Mouse (Mus musculus) heart, adult 2 months (tissue): Measurements from ENCODE around the gene Mycbpap. TPM values are rescaled to one million over a fixed set of nuclear protein-coding genes. Genes with fewer than 3 reads are reported as not detected.

ENCODE experiments used
- DNase-seq, 2 experiments: peaks; one replicate each; pipeline ENCODE4 v3.0.0; 2021
- H3K27ac ChIP-seq: fragments of 200-600 bp; 2 replicates; pipeline ENCODE4 v1.8.1; 2022
- H3K27me3 ChIP-seq: fragments of 200-500 bp; 2 replicates; pipeline ENCODE4 v1.6.1; 2012; ENCODE audit warnings: mild to moderate bottlenecking, low read length, inconsistent platforms, mixed read lengths; ENCODE audit not compliant: control insufficient read depth, insufficient read depth
- H3K36me3 ChIP-seq: fragments of 200-500 bp; 2 replicates; pipeline ENCODE4 v1.6.1; 2012; ENCODE audit warnings: low read length, inconsistent platforms; ENCODE audit not compliant: control insufficient read depth, insufficient read depth
- H3K4me1 ChIP-seq: fragments of 200-500 bp; 2 replicates; pipeline ENCODE4 v1.6.1; 2011; ENCODE audit warnings: low read length; ENCODE audit not compliant: control insufficient read depth, insufficient read depth
- H3K4me3 ChIP-seq: fragments of 200-600 bp; 2 replicates; pipeline ENCODE4 v1.8.1; 2022
- H3K79me2 ChIP-seq: fragments of 200-500 bp; replicated peaks from 2 replicates; pipeline ENCODE4 v1.6.1; 2012; ENCODE audit warnings: mild to moderate bottlenecking, inconsistent platforms, low read length, moderate library complexity, mixed read lengths; ENCODE audit not compliant: control insufficient read depth, insufficient read depth
- H3K9ac ChIP-seq: fragments of 200-500 bp; 2 replicates; pipeline ENCODE4 v1.6.1; 2012; ENCODE audit warnings: low read depth, mild to moderate bottlenecking, control low read depth, inconsistent platforms, low read length, mixed read lengths
- CTCF ChIP-seq: fragments of 200-600 bp; IDR thresholded peaks from 2 replicates; pipeline ENCODE4 v1.8.1; 2022; ENCODE audit warnings: antibody characterized with exemption, mild to moderate bottlenecking, moderate library complexity
- EP300 ChIP-seq: fragments of 200-500 bp; IDR thresholded peaks from 2 replicates; pipeline ENCODE4 v1.6.1; 2011; ENCODE audit warnings: low read depth, low read length, control low read depth; ENCODE audit not compliant: insufficient read depth
- POLR2A ChIP-seq: fragments of 200-500 bp; IDR thresholded peaks from 2 replicates; pipeline ENCODE4 v1.6.1; 2011; ENCODE audit warnings: mild to moderate bottlenecking, low read depth, low read length, control low read depth; ENCODE audit not compliant: insufficient read depth
- WGBS: fragments of 180-500 bp; shearing (Covaris S2); methylation state at CpG from one replicate; pipeline ENCODE4 v1.1.7; 2018; 5-methylcytosine and 5-hydroxymethylcytosine counted together
- intact Hi-C: fragments of 180-260 bp; cut with DNase I; formaldehyde crosslinking; loops from one replicate; pipeline ENCODE4 v1.15.1; 2025
- polyA plus RNA-seq: library from polyadenylated mRNA; depleted of rRNA; stranded (reverse); fragments of >200 nt; gene quantifications from 2 replicates; pipeline ENCODE4 v1.2.3, GENCODE M21; 2012; rRNA removed
- total RNA-seq, 2 experiments: library from RNA; stranded (reverse); gene quantifications; 2 replicates each; pipeline ENCODE4 v1.2.3; 2021

The Mycbpap gene
- total and polyA plus RNA-seq, 3 experiments: 0.72 to 1.1 (median 0.89) TPM

- H3K27me3 ChIP-seq: no peaks in the 10 kb centered on the region
- H3K4me1 ChIP-seq: peaks cover 5% of the 10 kb centered on the region
- no peak for DNase-seq
- no peak overlapping the region for H3K9ac ChIP-seq
- no peak overlapping the region for H3K27ac ChIP-seq
- no peak overlapping the region for H3K4me3 ChIP-seq
- no peaks in the 10 kb centered on the region for H3K36me3 ChIP-seq
- TF ChIP-seq POLR2A (no peak), EP300 (no peak), CTCF (no peak)
- H3K79me2 ChIP-seq: no peaks in the 10 kb centered on the region
- intact Hi-C loops: no loop called here
- WGBS: 73% methylated on average over 2 of the region's 2 CpGs
These were observed 57.4 kb downstream of the Mycbpap start for GRCm38 (mm10) chr11:94464170-94464569.

DNA sequence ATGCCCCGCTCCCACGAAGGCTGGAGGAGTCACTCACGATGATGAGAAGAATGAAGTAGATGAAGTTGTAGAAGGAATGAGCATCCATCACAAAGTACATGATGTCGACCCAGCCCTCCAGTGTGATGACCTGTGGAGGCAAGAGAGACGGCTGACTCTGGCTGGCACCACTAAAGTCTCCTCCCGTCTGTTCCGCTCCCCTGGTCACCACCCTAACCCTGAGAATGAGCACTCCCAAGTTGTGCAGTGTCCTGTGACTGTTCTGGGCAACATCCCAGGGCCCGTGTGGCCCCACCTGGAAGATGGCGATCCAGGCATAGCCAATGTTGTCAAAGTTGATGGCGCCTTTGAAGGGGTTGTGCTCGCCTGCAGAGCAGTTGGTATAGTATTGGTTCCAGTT, 59.7 kb downstream of the Mycbpap start:
- H3K4me1 ChIP-seq: no peaks in the 10 kb centered on the region
- H3K79me2 ChIP-seq: no peaks in the 10 kb centered on the region
- intact Hi-C loops: no loop called here
- no peak overlapping the region for H3K27ac ChIP-seq
- H3K4me3 ChIP-seq: no peak overlapping the region
- WGBS: 88% methylated on average over 11 of the region's 11 CpGs
- no peak for DNase-seq
- no peaks in the 10 kb centered on the region for H3K36me3 ChIP-seq
- H3K9ac ChIP-seq: no peak overlapping the region
- TF ChIP-seq POLR2A (no peak), EP300 (no peak), CTCF (no peak)
- H3K27me3 ChIP-seq: no peaks in the 10 kb centered on the region

DNA sequence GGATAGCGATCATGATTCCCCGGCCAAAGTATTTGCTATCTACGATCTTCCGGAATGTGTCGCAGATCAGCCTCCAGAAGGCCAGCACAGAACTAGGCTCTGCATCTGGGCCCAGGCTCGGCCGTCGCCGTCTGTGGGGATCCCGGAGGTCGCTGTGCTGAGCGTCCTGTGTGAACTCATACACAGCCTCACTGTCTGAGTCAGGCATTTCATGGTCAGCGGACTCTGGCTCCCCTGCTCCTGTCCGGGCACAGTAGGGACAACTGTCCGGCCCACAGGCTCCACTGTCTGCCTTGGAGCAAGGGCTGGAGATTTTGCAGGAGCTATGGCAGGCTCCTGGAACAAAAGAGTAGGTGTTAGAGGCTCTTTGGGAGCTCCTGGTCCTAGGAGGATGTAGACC, 64.5 kb downstream of the Mycbpap start:
- H3K79me2 ChIP-seq: no peaks in the 10 kb centered on the region
- TF ChIP-seq EP300: no peak
- no peak for TF ChIP-seq POLR2A
- TF ChIP-seq CTCF: no peak
- 84% methylated on average over 15 of the region's 15 CpGs for WGBS
- no peaks in the 10 kb centered on the region for H3K36me3 ChIP-seq
- no peaks in the 10 kb centered on the region for H3K27me3 ChIP-seq
- no peaks in the 10 kb centered on the region for H3K4me1 ChIP-seq
- no peak overlapping the region for H3K9ac ChIP-seq
- no peak overlapping the region for H3K4me3 ChIP-seq
- no peak overlapping the region for H3K27ac ChIP-seq
- no peak for DNase-seq
- intact Hi-C loops: no loop called here

- no peaks in the 10 kb centered on the region for H3K79me2 ChIP-seq
- TF ChIP-seq EP300: no peak
- no peak for TF ChIP-seq POLR2A
- no peak for TF ChIP-seq CTCF
- H3K9ac ChIP-seq: no peak overlapping the region
- H3K27me3 ChIP-seq: no peaks in the 10 kb centered on the region
- WGBS: 70% methylated on average over 3 of the region's 3 CpGs
- no peak for DNase-seq
- H3K36me3 ChIP-seq: no peaks in the 10 kb centered on the region
- H3K27ac ChIP-seq: no peak overlapping the region
- intact Hi-C loops: no loop called here
- H3K4me1 ChIP-seq: no peaks in the 10 kb centered on the region; the same call in 1 of the 2 replicates
- H3K4me3 ChIP-seq: no peak overlapping the region
These were observed 65.2 kb downstream of the Mycbpap start for GRCm38 (mm10) chr11:94456347-94456746.

- Histone ChIP-seq H3K4me3 (no peak overlapping the region), H3K36me3 (no peaks in the 10 kb centered on the region), H3K9ac (no peak overlapping the region), H3K27me3 (no peaks in the 10 kb centered on the region), H3K79me2 (no peaks in the 10 kb centered on the region), H3K4me1 (peaks cover 4% of the 10 kb centered on the region; the same call in 1 of the 2 replicates), H3K27ac (no peak overlapping the region)
- TF ChIP-seq POLR2A (no peak), EP300 (no peak), CTCF (no peak)
- WGBS: 76% methylated on average over 10 of the region's 10 CpGs
- DNase-seq: no peak
- intact Hi-C loops: no loop called here
These were observed 66.3 kb downstream of the Mycbpap start for GRCm38 (mm10) chr11:94455161-94455820.

GRCm38 (mm10) chr11:94454756-94455155, 66.8 kb downstream of the Mycbpap start:
- Histone ChIP-seq H3K4me1 (peaks cover 6% of the 10 kb centered on the region; the same call in 1 of the 2 replicates), H3K4me3 (no peak overlapping the region), H3K27me3 (no peaks in the 10 kb centered on the region), H3K27ac (no peak overlapping the region), H3K9ac (no peak overlapping the region), H3K79me2 (no peaks in the 10 kb centered on the region), H3K36me3 (no peaks in the 10 kb centered on the region)
- intact Hi-C loops: no loop called here
- TF ChIP-seq POLR2A (no peak), EP300 (no peak), CTCF (no peak)
- DNase-seq: no peak
- WGBS: 68% methylated on average over 5 of the region's 5 CpGs

Other genes with a start within 250 kb of the Mycbpap start
- gene Gm21885, start 239.9 kb downstream of the Mycbpap start, total RNA-seq: under 1 TPM; 0.30 to 0.44 TPM
- gene Gm21885, start 239.9 kb downstream of the Mycbpap start, polyA plus RNA-seq: not detected in 2 replicates
- 10 to 100 TPM; 32.1 to 36.0 TPM for gene Luc7l3, start 199.8 kb downstream of the Mycbpap start, total RNA-seq
- gene Luc7l3, start 199.8 kb downstream of the Mycbpap start, polyA plus RNA-seq: 8.1 and 17.2 TPM in 2 replicates
- gene Ankrd40, start 193.7 kb downstream of the Mycbpap start, total RNA-seq: 100 to 1,000 TPM; 254 to 285 TPM
- gene Ankrd40, start 193.7 kb downstream of the Mycbpap start, polyA plus RNA-seq: 287 and 346 TPM in 2 replicates
- 1 to 10 TPM; 1.6 to 2.3 TPM for gene Abcc3, start 128.7 kb downstream of the Mycbpap start, total RNA-seq
- gene Abcc3, start 128.7 kb downstream of the Mycbpap start, polyA plus RNA-seq: 1.8 and 2.0 TPM in 2 replicates
- gene Cacna1g, start 47.5 kb downstream of the Mycbpap start, total RNA-seq: 10 to 100 TPM; 12.2 to 12.9 TPM
- gene Cacna1g, start 47.5 kb downstream of the Mycbpap start, polyA plus RNA-seq: 63.3 and 64.4 TPM in 2 replicates
- under 1 TPM; 0.23 to 0.52 TPM for gene Spata20, start 35.6 kb downstream of the Mycbpap start, total RNA-seq
- 1.3 and 1.5 TPM in 2 replicates for gene Spata20, start 35.6 kb downstream of the Mycbpap start, polyA plus RNA-seq
- 10 to 100 TPM; 28.4 to 31.9 TPM for gene Epn3, start 21.8 kb downstream of the Mycbpap start, total RNA-seq
- gene Epn3, start 21.8 kb downstream of the Mycbpap start, polyA plus RNA-seq: 12.6 and 25.7 TPM in 2 replicates
- 10 to 100 TPM in 1 of 2 experiments, 1 to 10 TPM in 1; 9.3 to 12.6 TPM for gene Rsad1, start 27.5 kb upstream of the Mycbpap start, total RNA-seq
- gene Rsad1, start 27.5 kb upstream of the Mycbpap start, polyA plus RNA-seq: 13.7 and 14.1 TPM in 2 replicates
- 1 to 10 TPM; 1.7 to 2.1 TPM for gene Chad, start 43.3 kb upstream of the Mycbpap start, total RNA-seq
- 8.7 and 16.2 TPM in 2 replicates for gene Chad, start 43.3 kb upstream of the Mycbpap start, polyA plus RNA-seq
- 10 to 100 TPM; 19.8 to 26.4 TPM for gene Acsf2, start 80.1 kb upstream of the Mycbpap start, total RNA-seq
- 21.0 and 24.7 TPM in 2 replicates for gene Acsf2, start 80.1 kb upstream of the Mycbpap start, polyA plus RNA-seq
- gene Lrrc59, start 108.0 kb upstream of the Mycbpap start, total RNA-seq: 10 to 100 TPM; 31.5 to 32.0 TPM
- gene Lrrc59, start 108.0 kb upstream of the Mycbpap start, polyA plus RNA-seq: 25.3 and 31.9 TPM in 2 replicates
- gene Mrpl27, start 132.0 kb upstream of the Mycbpap start, total RNA-seq: 10 to 100 TPM; 54.9 to 59.5 TPM
- 67.0 and 74.1 TPM in 2 replicates for gene Mrpl27, start 132.0 kb upstream of the Mycbpap start, polyA plus RNA-seq
- gene Eme1, start 132.2 kb upstream of the Mycbpap start, total RNA-seq: not detected
- gene Eme1, start 132.2 kb upstream of the Mycbpap start, polyA plus RNA-seq: 0.12 and 0.14 TPM in 2 replicates
- 1 to 10 TPM; 7.2 to 7.9 TPM for gene Xylt2, start 155.8 kb upstream of the Mycbpap start, total RNA-seq
- 11.6 and 12.1 TPM in 2 replicates for gene Xylt2, start 155.8 kb upstream of the Mycbpap start, polyA plus RNA-seq
- gene Gm11541, start 182.8 kb upstream of the Mycbpap start, total RNA-seq: not detected
- not detected in 2 replicates for gene Gm11541, start 182.8 kb upstream of the Mycbpap start, polyA plus RNA-seq
- gene Cdc34b, start 220.0 kb upstream of the Mycbpap start, total RNA-seq: 1 to 10 TPM in 1 of 2 experiments, under 1 TPM in 1; 0.97 to 1.0 TPM
- 0.12 TPM in 1 of 2 replicates, not detected in the other for gene Cdc34b, start 220.0 kb upstream of the Mycbpap start, polyA plus RNA-seq